Mouse (Mus musculus): ENCODE measurements around the gene A630023A22Rik.

DNA sequence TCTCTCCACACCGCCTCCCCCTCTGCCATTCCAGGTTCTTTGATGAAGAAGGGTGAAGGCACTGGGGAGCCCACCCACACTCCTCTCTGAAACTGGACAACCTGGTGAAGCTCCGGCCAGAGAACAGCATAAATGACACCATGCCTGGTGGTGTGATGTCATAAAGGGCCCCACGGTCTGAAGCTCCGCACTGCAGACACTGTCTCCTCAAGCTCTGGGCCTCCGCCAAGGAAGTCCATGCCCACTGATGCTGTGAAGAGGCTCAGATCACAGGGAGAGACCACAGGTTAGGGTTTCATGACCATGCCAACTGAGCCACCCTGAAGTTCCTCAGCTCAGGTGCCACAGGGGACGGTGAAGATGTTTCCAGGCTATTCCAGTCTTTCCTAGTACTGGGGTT, 50.0 kb downstream of the A630023A22Rik start, which contains the start of gene Antxrl:
- no peak for TF ChIP-seq CTCF (IDR thresholded peaks at IDR 0.05; ENCODE audit: low read depth)
- TF ChIP-seq EP300 (IDR thresholded peaks at IDR 0.05; ENCODE audit: low read depth) = no peak
